Comparison of ENCODE assay signal across 8 mouse cellular contexts in genomic region chr9:83663981-83664897, GRCm38 (mm10).
DNase-seq lines count a peak whose midpoint lies in the region; ATAC-seq lines count a peak whose summit lies in the region.

No protein-coding gene starts in this region.

- intact Hi-C loops in left cerebral cortex, postnatal 4 days (cut with DNase I), result no loop called here
- intact Hi-C loops in left cerebral cortex, postnatal 10 days (cut with DNase I), result no loop called here

- H3K27me3 ChIP-seq in embryonic facial prominence, embryonic 14.5 days (replicated peaks; ENCODE audit: control insufficient read depth, insufficient read depth, low read length), result no peaks in the 10 kb centered on the region
- H3K27me3 ChIP-seq in hindbrain, embryonic 16.5 days (replicated peaks; ENCODE audit: control insufficient read depth, insufficient read depth, low read length), result no peaks in the 10 kb centered on the region
- no peaks in the 10 kb centered on the region for H3K27me3 ChIP-seq in midbrain, embryonic 13.5 days

- no peak overlapping the region; the same call in 1 of the 2 replicates for H3K27ac ChIP-seq in embryonic facial prominence, embryonic 14.5 days (replicated peaks; ENCODE audit: low read depth, low read length)
- H3K27ac ChIP-seq in hindbrain, embryonic 16.5 days (ENCODE audit: low read depth, low read length), result peak overlapping the region; percentile 81
- peak overlapping the region; percentile 84 for H3K27ac ChIP-seq in midbrain, embryonic 13.5 days

- 20% methylated on average over 24 of the region's 33 CpGs for WGBS in embryonic facial prominence, embryonic 14.5 days
- 11% methylated on average over 24 of the region's 33 CpGs for WGBS in hindbrain, embryonic 16.5 days
- WGBS in midbrain, embryonic 13.5 days, result 6% methylated on average over 24 of the region's 33 CpGs

- peak overlapping the region; percentile 50 for H3K9ac ChIP-seq in embryonic facial prominence, embryonic 14.5 days (ENCODE audit: low read depth, low read length)
- peak overlapping the region; percentile 57 for H3K9ac ChIP-seq in hindbrain, embryonic 16.5 days (ENCODE audit: low read depth, low read length)
- peak overlapping the region; percentile 59 for H3K9ac ChIP-seq in midbrain, embryonic 13.5 days (replicated peaks)

- DNase-seq in left cerebral cortex, postnatal 4 days, result peak; percentile 15
- DNase-seq in left cerebral cortex, postnatal 10 days (ENCODE audit: extremely low spot score in 1 of 2, low spot score in 2 of 2), result no peak
- DNase-seq in embryonic facial prominence, embryonic 14.5 days (ENCODE audit: low spot score), result peak; percentile 71
- DNase-seq in frontal cortex, adult 2 months (ENCODE audit: extremely low spot score in 1 of 2, low spot score in 1 of 2), result no peak
- no peak for DNase-seq in gastrocnemius, adult 8-10 months (ENCODE audit: low spot score in 2 of 2)

- no peaks in the 10 kb centered on the region for H3K36me3 ChIP-seq in embryonic facial prominence, embryonic 14.5 days (ENCODE audit: control insufficient read depth, insufficient read depth, low read length)
- H3K36me3 ChIP-seq in hindbrain, embryonic 16.5 days (ENCODE audit: control insufficient read depth, insufficient read depth, low read length), result no peaks in the 10 kb centered on the region
- no peaks in the 10 kb centered on the region for H3K36me3 ChIP-seq in midbrain, embryonic 13.5 days

- peak; percentile 66; the same call in 1 of the 2 replicates for ATAC-seq in embryonic facial prominence, embryonic 14.5 days (ENCODE audit: low read depth)
- peak; percentile 75 for ATAC-seq in hindbrain, embryonic 16.5 days
- peak; percentile 86 for ATAC-seq in midbrain, embryonic 13.5 days
- no peak for ATAC-seq in erythroid progenitor cell, adult 5-6 weeks (replicated peaks; ENCODE audit: low FRiP score, poor library complexity, severe bottlenecking)

- H3K4me2 ChIP-seq in embryonic facial prominence, embryonic 14.5 days (ENCODE audit: low read depth, low read length), result peak overlapping the region; percentile 71
- H3K4me2 ChIP-seq in hindbrain, embryonic 16.5 days (ENCODE audit: low read length), result peak overlapping the region; percentile 62
- H3K4me2 ChIP-seq in midbrain, embryonic 13.5 days (replicated peaks), result peak overlapping the region; percentile 56

- peak overlapping the region; percentile 42 for H3K4me3 ChIP-seq in embryonic facial prominence, embryonic 14.5 days (ENCODE audit: low read depth, low read length)
- H3K4me3 ChIP-seq in hindbrain, embryonic 16.5 days (ENCODE audit: low read length), result peak overlapping the region; percentile 37
- peak overlapping the region; percentile 38 for H3K4me3 ChIP-seq in midbrain, embryonic 13.5 days (replicated peaks)

- H3K9me3 ChIP-seq in embryonic facial prominence, embryonic 14.5 days (ENCODE audit: control insufficient read depth, low read length), result no peaks in the 10 kb centered on the region
- no peaks in the 10 kb centered on the region for H3K9me3 ChIP-seq in hindbrain, embryonic 16.5 days (ENCODE audit: control insufficient read depth, low read length)
- H3K9me3 ChIP-seq in midbrain, embryonic 13.5 days, result 0 out of 2 replicates have a peak, but pooled peaks cover 4% of the 10 kb centered on the region

- peaks cover 6% of the 10 kb centered on the region for H3K4me1 ChIP-seq in embryonic facial prominence, embryonic 14.5 days (ENCODE audit: control insufficient read depth, insufficient read depth, low read length)
- no peaks in the 10 kb centered on the region; the same call in 1 of the 2 replicates for H3K4me1 ChIP-seq in hindbrain, embryonic 16.5 days (ENCODE audit: control insufficient read depth, insufficient read depth, low read depth, low read length)
- H3K4me1 ChIP-seq in midbrain, embryonic 13.5 days (replicated peaks), result peaks cover 13% of the 10 kb centered on the region

Comparison
In these comparisons a context has a peak if more than half of its experiments do, and no peak if none do; other contexts are left out.
1. DNase-seq: peak in left cerebral cortex, postnatal 4 days (single experiment) and embryonic facial prominence, embryonic 14.5 days (single experiment); none in left cerebral cortex, postnatal 10 days (0 of 2), frontal cortex, adult 2 months (0 of 2) and gastrocnemius, adult 8-10 months (0 of 2).
2. Peak in every context shown above with its lines, with median percentiles within 50 percentile points of each other: H3K4me2 ChIP-seq, H3K4me3 ChIP-seq and H3K9ac ChIP-seq.